Mouse (Mus musculus) CH12.LX (cell line): ENCODE data around the gene Tac2.

Experiments used
- CHD2 ChIP-seq: IDR thresholded peaks from 2 replicates; pipeline ENCODE4 v1.6.1; 2011; ENCODE audit warnings: low read length, improper control_type of control experiment
- CTCF ChIP-seq, 2 experiments: IDR thresholded peaks in 1 of 2; conservative IDR thresholded peaks in 1 of 2; 2 replicates each; pipeline ENCODE4 v1.5.1; 2011 to 2012; ENCODE audit warnings: low read depth in 2 of 2, low read length in 2 of 2, improper control_type of control experiment in 1 of 2, inconsistent platforms in 1 of 2, mild to moderate bottlenecking in 1 of 2, moderate library complexity in 1 of 2
- EP300 ChIP-seq: IDR thresholded peaks from 2 replicates; pipeline ENCODE4 v1.6.1; 2011; ENCODE audit warnings: low read length, improper control_type of control experiment
- MYC ChIP-seq: IDR thresholded peaks from 2 replicates; pipeline ENCODE4 v1.6.1; 2011; ENCODE audit warnings: low read depth, mild to moderate bottlenecking, improper control_type of control experiment, low read length
- NRF1 ChIP-seq: IDR thresholded peaks from 2 replicates; pipeline ENCODE4 v1.6.1; 2014; ENCODE audit warnings: low read depth, mild to moderate bottlenecking, inconsistent platforms, low read length, improper control_type of control experiment, moderate library complexity
- PAX5 ChIP-seq: IDR thresholded peaks from 2 replicates; pipeline ENCODE4 v1.6.1; 2012; ENCODE audit warnings: low read length, inconsistent platforms, mixed read lengths
- USF1 ChIP-seq: IDR thresholded peaks from 2 replicates; pipeline ENCODE4 v1.6.1; 2014; ENCODE audit warnings: low read depth, mild to moderate bottlenecking, inconsistent platforms, low read length, improper control_type of control experiment

DNA sequence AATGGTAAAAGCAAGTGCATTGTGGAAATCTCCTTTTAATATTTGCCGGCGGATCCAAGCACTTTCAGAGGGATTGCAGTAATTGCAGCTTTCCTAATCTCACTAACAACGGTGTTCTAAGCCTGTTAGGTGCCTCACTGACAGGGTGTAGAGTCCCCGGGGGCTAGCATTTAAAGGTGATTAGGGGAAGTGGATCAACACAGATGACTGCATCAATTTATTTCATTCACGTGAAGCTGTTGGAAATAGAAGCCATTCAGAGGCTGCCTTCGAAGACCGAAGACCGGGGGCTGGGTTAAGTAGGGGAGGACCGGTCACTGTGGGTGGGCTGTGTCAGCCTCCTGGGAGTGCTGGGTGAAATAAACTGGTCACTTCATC lies 6.6 kb downstream of the Tac2 start:
- TF ChIP-seq CTCF (conservative IDR thresholded peaks at IDR 0.05 in 1 of 2, IDR thresholded peaks at IDR 0.05 in 1 of 2; ENCODE audit: low read depth in 2 of 2, low read length in 2 of 2) (no peak), USF1 (no peak), MYC (no peak), PAX5 (no peak), CHD2 (no peak), NRF1 (no peak), EP300 (no peak)
